10 mouse cellular contexts compared by ENCODE assay signal in genomic region chr19:4216041-4216685, GRCm38 (mm10). TPM values are rescaled to one million over a fixed set of nuclear protein-coding genes. Genes with fewer than 3 reads are reported as not detected.
A peak's percentile ranks its signal among the peaks of the same experiment; 100 is the strongest.
DNase-seq lines count a peak whose midpoint lies in the region; ATAC-seq and TF ChIP-seq lines count a peak whose summit lies in the region.
"Had no signal": no experiment of that assay in that cellular context is flagged by ENCODE, and none has a peak within 500 bp of the region (broad histone marks: within the 10 kb centered on the region; RNA-seq: fewer than 3 reads in every experiment).

No protein-coding gene starts in this region.

- H3K27ac ChIP-seq in heart, embryonic 15.5 days = peak overlapping the region; percentile 50; the same call in 1 of the 2 replicates
- peak overlapping the region; percentile 76 for H3K27ac ChIP-seq in limb, embryonic 11.5 days (replicated peaks; ENCODE audit: low read depth, low read length)

- H3ac ChIP-seq in myocyte (ENCODE audit: control insufficient read depth, insufficient read length) = peak overlapping the region; percentile 83

- intact Hi-C loops in gastrocnemius, postnatal 14 days (cut with DNase I; ENCODE audit: low total_unique reads) = no loop called here

- 18% methylated on average over 14 of the region's 14 CpGs for WGBS in heart, embryonic 15.5 days
- WGBS in limb, embryonic 11.5 days = 12% methylated on average over 14 of the region's 14 CpGs

- H3K9me3 ChIP-seq in heart, embryonic 15.5 days (replicated peaks) = no peaks in the 10 kb centered on the region
- H3K9me3 ChIP-seq in limb, embryonic 11.5 days (ENCODE audit: control insufficient read depth, low read length) = no peaks in the 10 kb centered on the region

- peak overlapping the region; percentile 98 for H3K4me2 ChIP-seq in heart, embryonic 15.5 days
- peak overlapping the region; percentile 86 for H3K4me2 ChIP-seq in limb, embryonic 11.5 days (ENCODE audit: low read depth, severe bottlenecking)
- peak overlapping the region; percentile 96 for H3K4me2 ChIP-seq in myocyte (ENCODE audit: low read depth)

- DNase-seq in gastrocnemius, postnatal 14 days = peak; percentile 42
- DNase-seq in gastrocnemius, adult 8-10 months (ENCODE audit: low spot score in 2 of 2) = no peak
- DNase-seq in adrenal gland, postnatal 36 days = peak; percentile 51 to 67
- peak; percentile 62 for DNase-seq in limb, embryonic 11.5 days (ENCODE audit: low spot score)
- no peak for DNase-seq in right cerebral cortex, postnatal 36 days (ENCODE audit: low spot score in 2 of 2)
- no peak for DNase-seq in right cerebral cortex, adult 2 months (ENCODE audit: low spot score in 2 of 2)

- no peak for ATAC-seq in heart, embryonic 15.5 days (replicated peaks; ENCODE audit: insufficient number of reproducible peaks, insufficient read depth, low FRiP score, low read depth)
- no peak for ATAC-seq in limb, embryonic 11.5 days (ENCODE audit: insufficient number of reproducible peaks, low FRiP score, low TSS enrichment, low read depth)
- ATAC-seq: Patski had no signal

- no peaks in the 10 kb centered on the region for H3K36me3 ChIP-seq in heart, embryonic 15.5 days
- H3K36me3 ChIP-seq in limb, embryonic 11.5 days (ENCODE audit: control insufficient read depth, insufficient read depth, low read length) = no peaks in the 10 kb centered on the region
- no peaks in the 10 kb centered on the region for H3K36me3 ChIP-seq in myocyte (ENCODE audit: control insufficient read depth, insufficient read depth)

- H3K79me2 ChIP-seq in myocyte (ENCODE audit: control insufficient read depth, insufficient read depth) = peaks cover 37% of the 10 kb centered on the region

- H3K9ac ChIP-seq in heart, embryonic 15.5 days = peak overlapping the region; percentile 16
- peak overlapping the region; percentile 32 for H3K9ac ChIP-seq in limb, embryonic 11.5 days (ENCODE audit: low read length)

- no peak for TF ChIP-seq POLR2A in myocyte (IDR thresholded peaks at IDR 0.05; ENCODE audit: insufficient read length, low read depth)

- H3K4me3 ChIP-seq in heart, embryonic 15.5 days = peak overlapping the region; percentile 69
- H3K4me3 ChIP-seq in limb, embryonic 11.5 days (ENCODE audit: low read depth, low read length) = peak overlapping the region; percentile 84
- peak overlapping the region; percentile 39 for H3K4me3 ChIP-seq in myocyte

- H3K4me1 ChIP-seq in heart, embryonic 15.5 days (replicated peaks) = peaks cover 60% of the 10 kb centered on the region
- peaks cover 57% of the 10 kb centered on the region for H3K4me1 ChIP-seq in limb, embryonic 11.5 days (ENCODE audit: control insufficient read depth, insufficient read depth, low read length)

- peaks cover 63% of the 10 kb centered on the region for H3K27me3 ChIP-seq in heart, embryonic 15.5 days
- no peaks in the 10 kb centered on the region for H3K27me3 ChIP-seq in limb, embryonic 11.5 days (ENCODE audit: control insufficient read depth, insufficient read depth, low read length)
- no peaks in the 10 kb centered on the region for H3K27me3 ChIP-seq in myocyte (ENCODE audit: control insufficient read depth, insufficient read depth, insufficient read length)
- H3K27me3 ChIP-seq: Patski had no signal

TF ChIP-seq in myocyte, 11 proteins besides CTCF, POLR2A, EP300 and RAD21:
- no peak for TF ChIP-seq POLR2AphosphoS2 (IDR thresholded peaks at IDR 0.05; ENCODE audit: insufficient read length, low read depth)
TF ChIP-seq in myocyte: peak in this region for 0.

RNA-seq across cellular contexts. Expression of gene AC109138.7, which starts 2.0 kb away (rescaled TPM):
- not detected for total RNA-seq in gastrocnemius, postnatal 14 days (2021)
- total RNA-seq in gastrocnemius, adult 8-10 months (2022) = not detected
- not detected for total RNA-seq in adrenal gland, postnatal 36 days (2021)
- polyA plus RNA-seq in heart, embryonic 15.5 days (2015; fragmentation: Nextera tagmentation; extraction: Ambion mirVana) = not detected in 2 replicates
- polyA plus RNA-seq in limb, embryonic 11.5 days (2014; fragmentation: Nextera tagmentation; extraction: Ambion mirVana) = not detected in 2 replicates
- not detected for polyA plus RNA-seq in myocyte (2012; fragmentation: generic; extraction: Trizol)
- total RNA-seq: left cerebral cortex, postnatal 14 days had no signal

RNA-seq across cellular contexts. Expression of gene Clcf1, which starts 2.1 kb away (rescaled TPM):
- total RNA-seq in gastrocnemius, postnatal 14 days (2021) = 1 to 10 TPM in 1 of 2 experiments, under 1 TPM in 1; 0.58 to 1.2 TPM
- under 1 TPM in 3 of 4 experiments, not detected in 1; 0.20 to 0.43 (median 0.22) TPM for total RNA-seq in gastrocnemius, adult 8-10 months (2022)
- 10 to 100 TPM in 1 of 2 experiments, 1 to 10 TPM in 1; 6.3 to 17.4 TPM for total RNA-seq in adrenal gland, postnatal 36 days (2021)
- 0.96 and 1.9 TPM in 2 replicates for polyA plus RNA-seq in heart, embryonic 15.5 days (2015; fragmentation: Nextera tagmentation; extraction: Ambion mirVana)
- polyA plus RNA-seq in limb, embryonic 11.5 days (2014; fragmentation: Nextera tagmentation; extraction: Ambion mirVana) = 5.0 and 7.4 TPM in 2 replicates
- polyA plus RNA-seq in myocyte (2012; fragmentation: generic; extraction: Trizol) = 11.5 TPM

RNA-seq across cellular contexts. Expression of gene Rad9a, which starts 14.7 kb away (rescaled TPM):
- total RNA-seq in gastrocnemius, postnatal 14 days (2021) = 1 to 10 TPM; 3.1 to 3.4 TPM
- total RNA-seq in gastrocnemius, adult 8-10 months (2022) = 1 to 10 TPM; 1.7 to 3.6 (median 2.3) TPM
- 1 to 10 TPM; 7.6 TPM for total RNA-seq in adrenal gland, postnatal 36 days (2021)
- 17.3 and 24.1 TPM in 2 replicates for polyA plus RNA-seq in heart, embryonic 15.5 days (2015; fragmentation: Nextera tagmentation; extraction: Ambion mirVana)
- polyA plus RNA-seq in limb, embryonic 11.5 days (2014; fragmentation: Nextera tagmentation; extraction: Ambion mirVana) = 52.5 and 54.9 TPM in 2 replicates
- polyA plus RNA-seq in myocyte (2012; fragmentation: generic; extraction: Trizol) = 16.7 TPM

RNA-seq across cellular contexts. Expression of gene Pold4, which starts 15.5 kb away (rescaled TPM):
- total RNA-seq in gastrocnemius, postnatal 14 days (2021) = 10 to 100 TPM; 21.4 to 22.7 TPM
- total RNA-seq in gastrocnemius, adult 8-10 months (2022) = 10 to 100 TPM; 13.1 to 19.4 (median 17.3) TPM
- 10 to 100 TPM; 50.2 to 54.4 TPM for total RNA-seq in adrenal gland, postnatal 36 days (2021)
- polyA plus RNA-seq in heart, embryonic 15.5 days (2015; fragmentation: Nextera tagmentation; extraction: Ambion mirVana) = 17.1 and 24.1 TPM in 2 replicates
- 11.5 and 12.6 TPM in 2 replicates for polyA plus RNA-seq in limb, embryonic 11.5 days (2014; fragmentation: Nextera tagmentation; extraction: Ambion mirVana)
- 166 TPM for polyA plus RNA-seq in myocyte (2012; fragmentation: generic; extraction: Trizol)

RNA-seq across cellular contexts. Expression of gene Ppp1ca, which starts 24.3 kb away (rescaled TPM):
- 100 to 1,000 TPM; 266 to 269 TPM for total RNA-seq in gastrocnemius, postnatal 14 days (2021)
- 100 to 1,000 TPM; 198 to 243 (median 235) TPM for total RNA-seq in gastrocnemius, adult 8-10 months (2022)
- total RNA-seq in adrenal gland, postnatal 36 days (2021) = 100 to 1,000 TPM; 403 to 410 TPM
- polyA plus RNA-seq in heart, embryonic 15.5 days (2015; fragmentation: Nextera tagmentation; extraction: Ambion mirVana) = 666 and 734 TPM in 2 replicates
- 952 and 995 TPM in 2 replicates for polyA plus RNA-seq in limb, embryonic 11.5 days (2014; fragmentation: Nextera tagmentation; extraction: Ambion mirVana)
- polyA plus RNA-seq in myocyte (2012; fragmentation: generic; extraction: Trizol) = 702 TPM

Comparison
In these comparisons a context has a peak if more than half of its experiments do, and no peak if none do; other contexts are left out.
1. DNase-seq: peak in gastrocnemius, postnatal 14 days (single experiment), adrenal gland, postnatal 36 days (2 of 2) and limb, embryonic 11.5 days (single experiment); none in gastrocnemius, adult 8-10 months (0 of 2), right cerebral cortex, postnatal 36 days (0 of 2) and right cerebral cortex, adult 2 months (0 of 2).
2. Peak in every context shown above with its lines, with median percentiles within 50 percentile points of each other: H3K4me2 ChIP-seq and H3K4me3 ChIP-seq.